Mouse (Mus musculus) liver, postnatal 0 days (tissue): ENCODE measurements around the gene A530032D15Rik.
"Not testable (repeated sequence)": the region's sequence is repeated elsewhere in the genome, so short reads cannot be mapped to it uniquely, and the experiment has no call there.

Experiments
- CTCF ChIP-seq: sonication (generic); IDR thresholded peaks from 2 replicates; pipeline ENCODE4 v1.5.1; 2016; ENCODE audit warnings: antibody characterized with exemption, low read depth
- EP300 ChIP-seq: IDR thresholded peaks from 2 replicates; pipeline ENCODE4 v1.6.1; 2016; ENCODE audit warnings: antibody characterized with exemption, low read depth, mild to moderate bottlenecking

DNA sequence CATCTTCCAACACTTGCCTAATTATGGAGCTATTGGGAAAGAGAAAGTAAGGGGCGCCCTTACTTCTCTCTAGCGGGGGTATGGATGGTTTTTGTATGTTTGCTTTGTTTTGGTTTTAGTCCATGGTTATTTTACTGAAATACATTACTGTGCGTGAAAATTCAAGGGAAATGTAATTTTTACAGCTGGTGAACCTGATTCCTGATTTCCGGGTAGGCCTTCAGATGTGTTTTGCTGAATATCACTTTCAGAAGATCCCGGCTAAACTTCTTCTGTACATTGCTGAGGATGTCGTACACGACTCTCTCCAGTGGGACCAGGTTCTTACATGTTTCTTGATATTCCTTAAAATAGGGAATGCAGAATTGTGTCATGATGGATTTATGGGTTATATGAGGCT is 2.6 kb upstream of the A530032D15Rik start:
- not testable (repeated sequence) for TF ChIP-seq CTCF, EP300
